In genomic region chr7:118266099-118266498, GRCm38 (mm10) we compare ENCODE assay signal across 15 mouse cellular contexts. TPM values are rescaled to one million over a fixed set of nuclear protein-coding genes. Genes with fewer than 3 reads are reported as not detected.
DNase-seq lines count a peak whose midpoint lies in the region; ATAC-seq lines count a peak whose summit lies in the region.
"Had no signal": no experiment of that assay in that cellular context is flagged by ENCODE, and none has a peak within 500 bp of the region (broad histone marks: within the 10 kb centered on the region; RNA-seq: fewer than 3 reads in every experiment).

No protein-coding gene starts in this region.

- no peaks in the 10 kb centered on the region for H3K36me3 ChIP-seq in limb, embryonic 10.5 days
- H3K36me3 ChIP-seq: embryonic facial prominence, embryonic 10.5 days; hindbrain, embryonic 15.5 days had no signal

- H3K27me3 ChIP-seq in limb, embryonic 10.5 days (ENCODE audit: low read depth, poor library complexity, severe bottlenecking): no peaks in the 10 kb centered on the region
- H3K27me3 ChIP-seq: CH12.LX; hindbrain, embryonic 15.5 days had no signal

- peak; percentile 86 for ATAC-seq in megakaryocyte-erythroid progenitor cell, adult 5-6 weeks (replicated peaks; ENCODE audit: low FRiP score, low TSS enrichment, poor library complexity, severe bottlenecking)

- H3K4me3 ChIP-seq in limb, embryonic 10.5 days: no peak overlapping the region
- H3K4me3 ChIP-seq: embryonic facial prominence, embryonic 10.5 days; hindbrain, embryonic 15.5 days had no signal

- 94% methylated on average over 6 of the region's 6 CpGs for WGBS in limb, embryonic 10.5 days

- no peak overlapping the region for H3K27ac ChIP-seq in limb, embryonic 10.5 days
- H3K27ac ChIP-seq: embryonic facial prominence, embryonic 10.5 days; hindbrain, embryonic 15.5 days; macrophage had no signal

- DNase-seq in ovary, postnatal 36 days (ENCODE audit: low spot score): peak; percentile 27
- no peak for DNase-seq in ovary, postnatal 14 days (ENCODE audit: low spot score)
- DNase-seq in cerebellum, adult 18-20 months: peak; percentile 80 to 83
- DNase-seq in gastrocnemius, postnatal 36 days: peak; percentile 43 to 58
- no peak for DNase-seq in limb, embryonic 10.5 days (ENCODE audit: low spot score)
- DNase-seq in lung, postnatal 10 days: no peak
- DNase-seq in frontal cortex, adult 2 months (ENCODE audit: extremely low spot score in 1 of 2, low spot score in 1 of 2): no peak
- DNase-seq: kidney, postnatal 10 days; right cerebral cortex, postnatal 4 days; thymus, adult 2 months had no signal

- intact Hi-C loops in gastrocnemius, postnatal 36 days (cut with DNase I): no loop called here

- no peaks in the 10 kb centered on the region for H3K4me1 ChIP-seq in limb, embryonic 10.5 days
- H3K4me1 ChIP-seq: hindbrain, embryonic 15.5 days had no signal

- H3K9me3 ChIP-seq in limb, embryonic 10.5 days (replicated peaks): no peaks in the 10 kb centered on the region
- H3K9me3 ChIP-seq: embryonic facial prominence, embryonic 10.5 days; hindbrain, embryonic 15.5 days had no signal

RNA-seq across cellular contexts. Expression of gene Smg1, which starts 22.6 kb away (rescaled TPM):
- total RNA-seq in gastrocnemius, postnatal 36 days (2021): 10 to 100 TPM; 22.7 to 24.1 TPM
- total RNA-seq in megakaryocyte-erythroid progenitor cell, adult 5-6 weeks (2014; fragmentation: Nextera tagmentation): 61.5 and 75.3 TPM in 2 replicates
- 34.4 and 52.1 TPM in 2 replicates for total RNA-seq in megakaryocyte-erythroid progenitor cell, adult 5-6 weeks (2017)
- 18.0 and 21.8 TPM in 2 replicates for polyA plus RNA-seq in limb, embryonic 10.5 days (2016; fragmentation: Nextera tagmentation; extraction: Ambion mirVana)
- polyA plus RNA-seq in frontal cortex, adult 2 months (2012; rRNA removed): 47.3 and 68.9 TPM in 2 replicates

Comparison
In these comparisons a context has a peak if more than half of its experiments do, and no peak if none do; other contexts are left out.
1. DNase-seq: peak in ovary, postnatal 36 days (single experiment), cerebellum, adult 18-20 months (2 of 2) and gastrocnemius, postnatal 36 days (2 of 2); none in ovary, postnatal 14 days (single experiment), limb, embryonic 10.5 days (single experiment), lung, postnatal 10 days (single experiment) and frontal cortex, adult 2 months (0 of 2).